Mouse (Mus musculus) erythroblast, embryonic 14.5 days (primary cell): Measurements from ENCODE around the gene Ssb. TPM values are rescaled to one million over a fixed set of nuclear protein-coding genes. Genes with fewer than 3 reads are reported as not detected.
"Not testable (repeated sequence)": the region's sequence is repeated elsewhere in the genome, so short reads cannot be mapped to it uniquely, and the experiment has no call there.

Experiments
- H3K27me3 ChIP-seq: 2 replicates; pipeline ENCODE4 v1.6.1; 2012; ENCODE audit warnings: inconsistent platforms; ENCODE audit not compliant: control insufficient read depth
- H3K36me3 ChIP-seq: 2 replicates; pipeline ENCODE4 v1.6.1; 2012; ENCODE audit warnings: mild to moderate bottlenecking, inconsistent platforms; ENCODE audit not compliant: control insufficient read depth
- H3K4me1 ChIP-seq: 2 replicates; pipeline ENCODE4 v1.6.1; 2012; ENCODE audit warnings: inconsistent platforms; ENCODE audit not compliant: control insufficient read depth
- H3K4me3 ChIP-seq: replicated peaks from 2 replicates; pipeline ENCODE3; 2012; ENCODE audit warnings: moderate library complexity, mild to moderate bottlenecking, inconsistent platforms
- H3K9me3 ChIP-seq: 2 replicates; pipeline ENCODE4 v1.6.1; 2012; ENCODE audit warnings: low read length, inconsistent platforms, mixed read lengths; ENCODE audit not compliant: control insufficient read depth
- GATA1 ChIP-seq: IDR thresholded peaks from 2 replicates; pipeline ENCODE4 v1.6.1; 2012; ENCODE audit warnings: low read length, inconsistent platforms, mixed read lengths
- TAL1 ChIP-seq: IDR thresholded peaks from 3 replicates; pipeline ENCODE4 v1.6.1; 2012; ENCODE audit warnings: low read length, inconsistent platforms, mixed read lengths
- polyA plus RNA-seq: library from polyadenylated mRNA; stranded (reverse); fragments of >175 nt; gene quantifications from 2 replicates; pipeline ENCODE4 v1.2.3, GENCODE M21; 2012

Gene Ssb
- polyA plus RNA-seq, 1 experiment, result 1.5 TPM

GRCm38 (mm10) chr2:69893145-69893544 lies 31.8 kb downstream of the Ssb start:
- H3K9me3 ChIP-seq, result no peaks in the 10 kb centered on the region
- H3K4me1 ChIP-seq, result peaks cover 28% of the 10 kb centered on the region
- no peaks in the 10 kb centered on the region for H3K27me3 ChIP-seq
- H3K4me3 ChIP-seq, result no peak overlapping the region
- no peak for TF ChIP-seq TAL1
- no peak for TF ChIP-seq GATA1
- H3K36me3 ChIP-seq, result no peaks in the 10 kb centered on the region

DNA sequence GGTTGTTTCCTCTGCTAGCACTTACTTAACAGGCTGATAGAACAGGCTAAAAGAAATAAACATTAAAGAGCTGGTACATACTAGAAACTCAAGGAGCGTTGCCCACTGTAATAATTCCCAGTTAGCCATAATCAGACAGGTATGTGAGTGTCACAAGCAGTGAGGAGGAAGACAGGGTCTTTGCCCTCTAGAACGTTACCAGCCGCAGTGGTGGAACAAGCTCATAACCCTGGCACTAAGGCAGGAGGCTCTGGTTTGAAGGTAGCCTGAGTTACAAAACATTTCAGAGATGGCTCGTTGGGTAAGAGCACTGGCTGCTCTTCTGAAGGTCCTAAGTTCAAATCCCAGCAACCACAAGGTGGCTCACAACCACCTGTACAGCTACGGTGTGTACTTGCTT lies 32.5 kb downstream of the Ssb start:
- Histone ChIP-seq H3K4me3 (no peak overlapping the region), H3K27me3 (no peaks in the 10 kb centered on the region), H3K4me1 (peaks cover 35% of the 10 kb centered on the region), H3K9me3 (no peaks in the 10 kb centered on the region), H3K36me3 (no peaks in the 10 kb centered on the region)
- TF ChIP-seq GATA1 (no peak), TAL1 (no peak)

- TF ChIP-seq GATA1 (no peak), TAL1 (no peak)
- Histone ChIP-seq H3K9me3 (no peaks in the 10 kb centered on the region), H3K4me1 (peaks cover 38% of the 10 kb centered on the region), H3K4me3 (no peak overlapping the region), H3K36me3 (peaks cover 4% of the 10 kb centered on the region), H3K27me3 (no peaks in the 10 kb centered on the region)
Measured at GRCm38 (mm10) chr2:69895502-69896223, 34.3 kb downstream of the Ssb start.

GRCm38 (mm10) chr2:69896224-69896581 lies 34.8 kb downstream of the Ssb start:
- peaks cover 8% of the 10 kb centered on the region for H3K36me3 ChIP-seq
- H3K9me3 ChIP-seq, result no peaks in the 10 kb centered on the region
- peaks cover 37% of the 10 kb centered on the region for H3K4me1 ChIP-seq
- H3K4me3 ChIP-seq, result no peak overlapping the region
- no peaks in the 10 kb centered on the region for H3K27me3 ChIP-seq
- TF ChIP-seq GATA1 (no peak), TAL1 (no peak)

DNA sequence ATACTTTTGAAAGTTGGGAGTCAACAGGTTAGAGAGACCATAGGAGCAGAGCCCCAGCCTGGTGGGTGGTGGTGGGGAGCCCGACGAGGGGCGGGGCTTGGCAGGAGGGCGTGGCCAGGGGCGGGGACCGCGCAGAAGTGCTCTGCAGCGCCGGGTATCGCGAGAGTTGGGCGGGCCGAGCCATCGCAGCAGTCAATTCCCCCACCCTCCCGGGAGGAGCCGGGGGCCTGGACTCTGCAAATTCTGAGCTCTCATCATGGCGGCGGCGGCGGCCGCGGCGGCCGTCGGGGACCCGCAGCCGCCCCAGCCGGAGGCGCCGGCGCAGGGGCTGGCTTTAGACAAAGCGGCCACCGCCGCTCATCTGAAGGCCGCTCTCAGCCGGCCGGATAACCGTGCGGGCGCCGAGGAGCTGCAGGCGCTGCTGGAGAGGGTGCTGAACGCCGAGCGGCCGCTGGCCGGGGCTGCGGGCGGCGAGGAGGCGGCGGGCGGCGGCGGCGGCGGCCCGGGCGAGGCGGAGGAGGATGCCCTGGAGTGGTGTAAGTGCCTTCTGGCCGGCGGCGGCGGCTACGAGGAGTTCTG lies 35.8 kb downstream of the Ssb start, which contains the start of gene Ubr3:
Gene Ubr3 (plus strand): TSS at position 208 of the 579 bp plus-strand sequence.
- Histone ChIP-seq H3K4me1 (peaks cover 35% of the 10 kb centered on the region), H3K36me3 (peaks cover 12% of the 10 kb centered on the region)

GRCm38 (mm10) chr2:69897618-69898575 lies 36.5 kb downstream of the Ssb start:
- Histone ChIP-seq H3K4me1 (peaks cover 35% of the 10 kb centered on the region), H3K9me3 (no peaks in the 10 kb centered on the region), H3K27me3 (no peaks in the 10 kb centered on the region), H3K36me3 (peaks cover 12% of the 10 kb centered on the region), H3K4me3 (peak overlapping the region; percentile 98)
- TF ChIP-seq TAL1 (no peak), GATA1 (no peak)

More for the DNA sequence above, 35.8 kb downstream of the Ssb start, which contains the start of gene Ubr3:
- TF ChIP-seq TAL1, result no peak
- no peak for TF ChIP-seq GATA1
- Histone ChIP-seq H3K4me3 (peak within 1 kb of the TSS; percentile 98), H3K9me3 (no peaks in the 10 kb centered on the region), H3K27me3 (no peaks in the 10 kb centered on the region)

GRCm38 (mm10) chr2:69903541-69903940 lies 42.2 kb downstream of the Ssb start:
- H3K27me3 ChIP-seq, result no peaks in the 10 kb centered on the region
- H3K4me3 ChIP-seq, result no peak overlapping the region
- TF ChIP-seq GATA1 (no peak), TAL1 (no peak)
- H3K4me1 ChIP-seq, result peaks cover 8% of the 10 kb centered on the region
- H3K9me3 ChIP-seq, result no peaks in the 10 kb centered on the region
- peaks cover 12% of the 10 kb centered on the region for H3K36me3 ChIP-seq

DNA sequence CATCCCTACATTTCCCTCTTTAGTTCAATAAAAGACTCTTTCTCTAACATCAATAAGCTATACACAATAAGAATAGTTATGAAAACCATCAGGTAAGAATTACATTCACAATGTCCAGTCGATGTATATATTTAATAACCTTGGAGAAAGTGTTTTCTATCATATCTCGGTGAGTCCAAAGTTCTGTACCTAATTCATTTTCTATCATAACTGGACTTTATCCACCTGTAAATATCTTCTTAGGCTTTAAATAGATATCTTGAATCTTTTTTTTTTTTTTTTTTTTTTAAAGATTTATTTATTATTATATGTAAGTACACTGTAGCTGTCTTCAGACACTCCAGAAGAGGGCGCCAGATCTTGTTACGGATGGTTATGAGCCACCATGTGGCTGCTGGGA lies 46.0 kb downstream of the Ssb start:
- H3K4me1 ChIP-seq, H3K4me3 ChIP-seq, H3K9me3 ChIP-seq, H3K27me3 ChIP-seq, H3K36me3 ChIP-seq: not testable (repeated sequence)

DNA sequence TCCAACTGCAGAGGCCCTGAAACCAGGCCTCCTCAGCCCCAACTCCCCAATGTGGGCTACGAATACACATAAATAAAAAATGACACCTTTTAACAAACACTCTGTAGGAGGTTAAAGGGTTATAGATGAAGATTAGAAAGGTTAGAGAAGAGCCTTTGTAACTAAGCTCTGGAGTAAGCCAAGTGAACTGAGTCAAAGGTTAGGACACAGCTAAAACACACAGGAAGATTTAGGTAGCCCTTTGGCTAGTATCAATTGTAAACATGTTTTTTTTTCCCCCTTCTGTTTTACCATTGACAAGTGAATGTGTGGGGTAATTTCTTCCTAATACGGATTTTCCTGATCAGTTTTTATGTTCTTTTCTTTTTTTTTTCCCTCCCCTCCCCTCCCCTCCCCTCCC lies 51.4 kb downstream of the Ssb start:
- no peaks in the 10 kb centered on the region for H3K27me3 ChIP-seq
- TF ChIP-seq TAL1 (no peak), GATA1 (no peak)

More for the DNA sequence above, 51.4 kb downstream of the Ssb start:
- Histone ChIP-seq H3K4me3 (no peak overlapping the region), H3K4me1 (no peaks in the 10 kb centered on the region), H3K9me3 (no peaks in the 10 kb centered on the region), H3K36me3 (peaks cover 13% of the 10 kb centered on the region)
